Comparison of ENCODE assay signal across 7 mouse cellular contexts in genomic region chrX:42033111-42033693, GRCm38 (mm10). TPM values are rescaled to one million over a fixed set of nuclear protein-coding genes. Genes with fewer than 3 reads are reported as not detected.
DNase-seq lines count a peak whose midpoint lies in the region; ATAC-seq and TF ChIP-seq lines count a peak whose summit lies in the region.

No protein-coding gene starts in this region.

- no peaks in the 10 kb centered on the region for H3K27me3 ChIP-seq in intestine, embryonic 16.5 days (replicated peaks; ENCODE audit: control insufficient read depth, insufficient read depth, low read length)
- no peaks in the 10 kb centered on the region for H3K27me3 ChIP-seq in limb, embryonic 10.5 days (ENCODE audit: low read depth, poor library complexity, severe bottlenecking)
- H3K27me3 ChIP-seq in midbrain, embryonic 13.5 days: no peaks in the 10 kb centered on the region

- TF ChIP-seq CTCF in cortical plate, adult 2 months (IDR thresholded peaks at IDR 0.05; ENCODE audit: extremely low read depth, insufficient read depth, low read length): peak; percentile 64

- no peaks in the 10 kb centered on the region for H3K36me3 ChIP-seq in intestine, embryonic 16.5 days (ENCODE audit: control insufficient read depth, insufficient read depth, low read length)
- H3K36me3 ChIP-seq in limb, embryonic 10.5 days: no peaks in the 10 kb centered on the region
- H3K36me3 ChIP-seq in midbrain, embryonic 13.5 days: no peaks in the 10 kb centered on the region

- H3K9ac ChIP-seq in intestine, embryonic 16.5 days (ENCODE audit: low read depth, low read length): no peak overlapping the region
- no peak overlapping the region for H3K9ac ChIP-seq in midbrain, embryonic 13.5 days (replicated peaks)

- TF ChIP-seq POLR2A in cortical plate, adult 2 months (IDR thresholded peaks at IDR 0.05; ENCODE audit: extremely low read depth, insufficient read depth, low read length): no peak

- H3K4me3 ChIP-seq in cortical plate, adult 2 months (ENCODE audit: insufficient read depth, low read length): no peak overlapping the region
- no peak overlapping the region for H3K4me3 ChIP-seq in intestine, embryonic 16.5 days (ENCODE audit: low read length)
- H3K4me3 ChIP-seq in limb, embryonic 10.5 days: no peak overlapping the region
- H3K4me3 ChIP-seq in midbrain, embryonic 13.5 days (replicated peaks): no peak overlapping the region

- peak; percentile 91 for ATAC-seq in intestine, embryonic 16.5 days
- ATAC-seq in midbrain, embryonic 13.5 days: peak; percentile 83

- DNase-seq in adrenal gland, adult 2 months: peak; percentile 80
- peak; percentile 71 for DNase-seq in gastrocnemius, postnatal 14 days
- peak; percentile 72 for DNase-seq in limb, embryonic 10.5 days (ENCODE audit: low spot score)
- DNase-seq in spleen, postnatal 14 days (ENCODE audit: low spot score in 2 of 2): peak; percentile 47 to 73

- H3K4me1 ChIP-seq in cortical plate, adult 2 months (ENCODE audit: control insufficient read depth, insufficient read depth, low read length): no peaks in the 10 kb centered on the region; the same call in 1 of the 2 replicates
- H3K4me1 ChIP-seq in intestine, embryonic 16.5 days (ENCODE audit: control insufficient read depth, insufficient read depth, low read length): no peaks in the 10 kb centered on the region
- H3K4me1 ChIP-seq in limb, embryonic 10.5 days: no peaks in the 10 kb centered on the region
- H3K4me1 ChIP-seq in midbrain, embryonic 13.5 days (replicated peaks): no peaks in the 10 kb centered on the region

- intact Hi-C loops in gastrocnemius, postnatal 14 days (cut with DNase I; ENCODE audit: low total_unique reads): no loop called here

- H3K4me2 ChIP-seq in intestine, embryonic 16.5 days (ENCODE audit: low read depth, low read length): no peak overlapping the region
- H3K4me2 ChIP-seq in midbrain, embryonic 13.5 days (replicated peaks): no peak overlapping the region; the same call in 1 of the 2 replicates

- no peaks in the 10 kb centered on the region for H3K9me3 ChIP-seq in intestine, embryonic 16.5 days (ENCODE audit: control insufficient read depth, low read length)
- H3K9me3 ChIP-seq in limb, embryonic 10.5 days (replicated peaks): no peaks in the 10 kb centered on the region
- no peaks in the 10 kb centered on the region for H3K9me3 ChIP-seq in midbrain, embryonic 13.5 days

- WGBS in intestine, embryonic 16.5 days: 30% methylated on average over 8 of the region's 8 CpGs
- 39% methylated on average over 8 of the region's 8 CpGs for WGBS in limb, embryonic 10.5 days
- WGBS in midbrain, embryonic 13.5 days: 34% methylated on average over 8 of the region's 8 CpGs

- H3K27ac ChIP-seq in cortical plate, adult 2 months (ENCODE audit: insufficient read depth, low read length): no peak overlapping the region
- no peak overlapping the region for H3K27ac ChIP-seq in intestine, embryonic 16.5 days (ENCODE audit: low read length)
- no peak overlapping the region for H3K27ac ChIP-seq in limb, embryonic 10.5 days
- H3K27ac ChIP-seq in midbrain, embryonic 13.5 days: no peak overlapping the region

RNA-seq across cellular contexts. Expression of gene Xiap, which starts 26.3 kb away (rescaled TPM):
- 10 to 100 TPM; 36.7 to 52.6 TPM for total RNA-seq in adrenal gland, adult 2 months (2021)
- polyA plus RNA-seq in adrenal gland, adult 2 months (2012; rRNA removed): 8.1 and 13.4 TPM in 2 replicates
- polyA plus RNA-seq in cortical plate, adult 2 months (2012; rRNA removed): 35.0 and 36.2 TPM in 2 replicates
- 10 to 100 TPM; 16.9 to 19.3 TPM for total RNA-seq in gastrocnemius, postnatal 14 days (2021)
- polyA plus RNA-seq in intestine, embryonic 16.5 days (2015; fragmentation: Nextera tagmentation; extraction: Ambion mirVana): 10.5 and 10.8 TPM in 2 replicates
- 10.0 and 10.8 TPM in 2 replicates for polyA plus RNA-seq in limb, embryonic 10.5 days (2016; fragmentation: Nextera tagmentation; extraction: Ambion mirVana)
- polyA plus RNA-seq in midbrain, embryonic 13.5 days (2015; fragmentation: Nextera tagmentation; extraction: Ambion mirVana): 10.4 and 11.9 TPM in 2 replicates
